Mouse (Mus musculus): ENCODE data around the gene Rpl36. TPM values are rescaled to one million over a fixed set of nuclear protein-coding genes. Genes with fewer than 3 reads are reported as not detected.
"Not testable (repeated sequence)": the region's sequence is repeated elsewhere in the genome, so short reads cannot be mapped to it uniquely, and the experiment has no call there.

The Rpl36 gene
- polyA plus RNA-seq, 1 experiment from 2014 or later, result 2,211 TPM

DNA sequence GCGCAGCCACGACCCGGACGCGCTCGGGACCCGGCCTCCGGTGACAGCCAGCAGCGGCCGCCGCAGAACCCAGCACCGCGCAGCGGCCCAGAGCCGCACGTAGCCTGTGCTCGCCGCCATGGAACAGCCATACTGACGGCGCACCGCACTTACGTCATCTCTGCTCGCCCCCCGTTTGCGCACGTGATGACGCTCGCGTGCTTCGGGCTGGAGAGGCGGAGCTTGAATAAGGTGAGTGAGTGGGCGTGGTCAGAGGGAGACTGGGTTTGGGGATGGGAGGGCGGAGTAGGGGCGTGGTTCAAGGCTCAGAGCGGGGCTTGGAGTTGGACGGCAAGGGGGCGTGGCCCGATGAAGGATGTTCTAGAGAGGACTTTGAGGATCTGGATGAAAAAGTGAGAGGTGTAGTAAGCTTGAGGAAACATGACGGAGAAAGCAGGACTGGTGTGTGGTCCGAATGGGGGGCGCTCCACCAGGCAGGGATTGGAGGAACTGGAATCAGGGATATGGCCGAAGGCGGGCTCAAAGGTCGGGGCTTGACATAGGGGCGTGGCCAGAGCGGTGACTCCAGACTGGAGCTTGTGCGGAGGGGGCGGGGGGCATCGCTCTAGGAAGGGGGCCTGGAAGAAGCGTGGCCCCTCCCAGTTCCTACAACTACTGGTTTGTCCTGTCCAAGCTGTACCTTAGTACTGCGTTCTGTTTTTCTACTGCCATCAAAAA lies 13.7 kb downstream of the Rpl36 start, which contains the start of gene Lonp1:
Lonp1 (minus strand) TSS at position 134 of the 717 bp plus-strand sequence.
- Histone ChIP-seq H3K27ac (ENCODE audit: low read depth, low read length) (peak within 1 kb of the TSS; percentile 64), H3K4me3 (ENCODE audit: low read depth, low read length) (peak within 1 kb of the TSS; percentile 86), H3K36me3 (ENCODE audit: control insufficient read depth, insufficient read depth, low read length) (peaks cover 14% of the 10 kb centered on the region; the same call in 1 of the 2 replicates), H3K27me3 (replicated peaks; ENCODE audit: control insufficient read depth, insufficient read depth, low read length) (no peaks in the 10 kb centered on the region), H3K4me2 (peak within 1 kb of the TSS; percentile 95), H3K9ac (ENCODE audit: low read depth, low read length) (peak within 1 kb of the TSS; percentile 86), H3K4me1 (replicated peaks; ENCODE audit: control insufficient read depth, insufficient read depth, low read length) (peaks cover 16% of the 10 kb centered on the region; the same call in 1 of the 2 replicates), H3K9me3 (ENCODE audit: control insufficient read depth, low read length) (no peaks in the 10 kb centered on the region)
- under 1% methylated on average over 51 of the region's 51 CpGs for WGBS
- ATAC-seq (replicated peaks; ENCODE audit: low FRiP score) (peak; percentile 88), DNase-seq (ENCODE audit: low spot score) (peak; percentile 99)

GRCm38 (mm10) chr17:56627530-56628277 lies 14.5 kb downstream of the Rpl36 start, which contains the start of gene Catsperd:
Gene Catsperd (plus strand): TSS chr17:56628143.
- WGBS, result 9% methylated on average over 26 of the region's 26 CpGs
- Histone ChIP-seq H3K4me3 (ENCODE audit: low read depth, low read length) (peak within 1 kb of the TSS; percentile 86), H3K9ac (ENCODE audit: low read depth, low read length) (peak within 1 kb of the TSS; percentile 86), H3K4me1 (replicated peaks; ENCODE audit: control insufficient read depth, insufficient read depth, low read length) (peaks cover 16% of the 10 kb centered on the region; the same call in 1 of the 2 replicates), H3K9me3 (ENCODE audit: control insufficient read depth, low read length) (no peaks in the 10 kb centered on the region), H3K4me2 (peak within 1 kb of the TSS; percentile 95), H3K27me3 (replicated peaks; ENCODE audit: control insufficient read depth, insufficient read depth, low read length) (no peaks in the 10 kb centered on the region), H3K36me3 (ENCODE audit: control insufficient read depth, insufficient read depth, low read length) (peaks cover 10% of the 10 kb centered on the region; the same call in 1 of the 2 replicates), H3K27ac (ENCODE audit: low read depth, low read length) (peak within 1 kb of the TSS; percentile 64)
- ATAC-seq (replicated peaks; ENCODE audit: low FRiP score) (peak; percentile 19), DNase-seq (ENCODE audit: low spot score) (peak; percentile 48)

GRCm38 (mm10) chr17:56629800-56630781 lies 16.9 kb downstream of the Rpl36 start:
- not testable (repeated sequence) for H3K9ac ChIP-seq (ENCODE audit: low read depth, low read length); DNase-seq (ENCODE audit: low spot score); H3K36me3 ChIP-seq (ENCODE audit: control insufficient read depth, insufficient read depth, low read length); H3K9me3 ChIP-seq (ENCODE audit: control insufficient read depth, low read length); H3K4me2 ChIP-seq; ATAC-seq (replicated peaks; ENCODE audit: low FRiP score); H3K4me3 ChIP-seq (ENCODE audit: low read depth, low read length); H3K27ac ChIP-seq (ENCODE audit: low read depth, low read length); H3K27me3 ChIP-seq (replicated peaks; ENCODE audit: control insufficient read depth, insufficient read depth, low read length)
- H3K4me1 ChIP-seq (replicated peaks; ENCODE audit: control insufficient read depth, insufficient read depth, low read length), result peaks cover 11% of the 10 kb centered on the region; the same call in 1 of the 2 replicates
- WGBS, result 85% methylated on average over 27 of the region's 27 CpGs

GRCm38 (mm10) chr17:56631807-56632206 lies 18.6 kb downstream of the Rpl36 start:
- Histone ChIP-seq H3K4me1 (replicated peaks; ENCODE audit: control insufficient read depth, insufficient read depth, low read length) (peaks cover 8% of the 10 kb centered on the region; the same call in 1 of the 2 replicates), H3K4me2 (no peak overlapping the region), H3K27me3 (replicated peaks; ENCODE audit: control insufficient read depth, insufficient read depth, low read length) (no peaks in the 10 kb centered on the region), H3K36me3 (ENCODE audit: control insufficient read depth, insufficient read depth, low read length) (no peaks in the 10 kb centered on the region), H3K4me3 (ENCODE audit: low read depth, low read length) (no peak overlapping the region), H3K9me3 (ENCODE audit: control insufficient read depth, low read length) (no peaks in the 10 kb centered on the region), H3K9ac (ENCODE audit: low read depth, low read length) (no peak overlapping the region), H3K27ac (ENCODE audit: low read depth, low read length) (no peak overlapping the region)
- ATAC-seq (replicated peaks; ENCODE audit: low FRiP score), result no peak
- 56% methylated on average over 4 of the region's 4 CpGs for WGBS
- no peak for DNase-seq (ENCODE audit: low spot score)

DNA sequence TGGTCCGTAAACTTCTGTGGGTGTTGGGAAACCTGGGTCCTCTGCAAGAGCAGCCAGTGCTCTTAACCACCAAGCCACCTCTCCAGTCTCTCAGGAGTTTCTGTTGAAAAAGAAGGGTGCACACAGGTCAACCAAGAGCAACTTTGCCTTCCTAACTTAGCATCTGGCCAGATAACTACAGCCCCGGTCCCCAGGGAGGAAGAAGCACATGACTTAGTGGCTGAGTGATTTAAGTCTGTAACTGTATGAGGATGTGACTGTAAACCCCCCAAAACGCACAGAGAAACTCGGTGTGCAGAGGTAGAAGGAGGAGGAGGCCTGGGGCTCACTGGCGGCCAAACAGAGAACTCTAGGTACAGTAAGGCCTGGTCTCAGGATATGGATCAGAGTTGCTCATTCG lies 20.8 kb downstream of the Rpl36 start:
- no peaks in the 10 kb centered on the region for H3K4me1 ChIP-seq (replicated peaks; ENCODE audit: control insufficient read depth, insufficient read depth, low read length)
- H3K4me2 ChIP-seq, result no peak overlapping the region
- WGBS, result 79% methylated on average over 6 of the region's 6 CpGs
- no peak for DNase-seq (ENCODE audit: low spot score)
- ATAC-seq (replicated peaks; ENCODE audit: low FRiP score), result no peak
- H3K36me3 ChIP-seq (ENCODE audit: control insufficient read depth, insufficient read depth, low read length), result no peaks in the 10 kb centered on the region
- no peak overlapping the region for H3K27ac ChIP-seq (ENCODE audit: low read depth, low read length)
- no peaks in the 10 kb centered on the region for H3K9me3 ChIP-seq (ENCODE audit: control insufficient read depth, low read length)
- H3K9ac ChIP-seq (ENCODE audit: low read depth, low read length), result no peak overlapping the region
- no peaks in the 10 kb centered on the region for H3K27me3 ChIP-seq (replicated peaks; ENCODE audit: control insufficient read depth, insufficient read depth, low read length)
- H3K4me3 ChIP-seq (ENCODE audit: low read depth, low read length), result no peak overlapping the region

DNA sequence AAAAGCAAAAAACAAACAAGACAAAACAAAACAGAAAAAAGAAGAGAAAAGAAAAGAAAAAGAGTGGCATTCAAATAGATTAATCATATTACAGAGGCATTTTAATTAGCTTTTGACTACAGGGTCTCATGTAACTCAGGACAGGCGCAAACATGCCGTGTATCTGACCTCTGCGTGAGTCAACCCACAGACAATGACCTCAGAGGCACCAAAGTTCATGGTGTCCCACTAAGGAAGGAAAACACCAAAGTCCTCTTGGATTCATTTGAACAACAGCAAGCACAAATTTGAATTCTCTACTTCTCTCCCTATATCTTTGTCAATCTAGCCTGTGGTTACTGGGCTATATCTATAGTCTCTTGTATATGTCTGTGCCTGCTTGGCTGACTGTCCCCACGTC lies 30.0 kb downstream of the Rpl36 start:
- Histone ChIP-seq H3K4me1 (replicated peaks; ENCODE audit: control insufficient read depth, insufficient read depth, low read length) (no peaks in the 10 kb centered on the region), H3K4me3 (ENCODE audit: low read depth, low read length) (no peak overlapping the region), H3K9ac (ENCODE audit: low read depth, low read length) (no peak overlapping the region), H3K36me3 (ENCODE audit: control insufficient read depth, insufficient read depth, low read length) (no peaks in the 10 kb centered on the region), H3K27ac (ENCODE audit: low read depth, low read length) (no peak overlapping the region), H3K27me3 (replicated peaks; ENCODE audit: control insufficient read depth, insufficient read depth, low read length) (no peaks in the 10 kb centered on the region), H3K9me3 (ENCODE audit: control insufficient read depth, low read length) (no peaks in the 10 kb centered on the region), H3K4me2 (no peak overlapping the region)
- DNase-seq (ENCODE audit: low spot score) (no peak), ATAC-seq (replicated peaks; ENCODE audit: low FRiP score) (no peak)
- WGBS, result 78% methylated on average over 4 of the region's 4 CpGs

DNA sequence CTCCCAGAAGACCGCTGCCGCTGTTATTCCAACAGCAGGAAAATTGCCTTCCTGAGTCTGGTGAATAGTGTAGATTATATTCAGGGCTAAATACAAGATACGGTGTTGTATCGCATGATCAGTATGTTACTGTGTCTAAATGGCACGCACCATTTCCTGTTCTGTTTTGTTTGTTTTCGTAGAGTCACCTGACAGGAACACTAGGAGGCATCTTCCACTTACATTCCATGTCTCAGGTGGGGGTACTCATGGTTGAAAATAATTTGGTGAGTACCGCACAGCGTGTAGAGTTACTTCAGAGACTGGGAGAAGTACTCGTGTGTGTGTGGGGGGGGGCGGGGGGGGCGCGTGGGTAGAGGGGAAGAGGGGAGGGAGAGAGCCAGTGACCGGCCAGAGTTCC lies 34.3 kb downstream of the Rpl36 start:
- Histone ChIP-seq H3K4me1 (replicated peaks; ENCODE audit: control insufficient read depth, insufficient read depth, low read length) (no peaks in the 10 kb centered on the region), H3K9ac (ENCODE audit: low read depth, low read length) (no peak overlapping the region), H3K36me3 (ENCODE audit: control insufficient read depth, insufficient read depth, low read length) (no peaks in the 10 kb centered on the region), H3K4me3 (ENCODE audit: low read depth, low read length) (no peak overlapping the region), H3K4me2 (no peak overlapping the region), H3K9me3 (ENCODE audit: control insufficient read depth, low read length) (no peaks in the 10 kb centered on the region), H3K27ac (ENCODE audit: low read depth, low read length) (no peak overlapping the region), H3K27me3 (replicated peaks; ENCODE audit: control insufficient read depth, insufficient read depth, low read length) (no peaks in the 10 kb centered on the region)
- DNase-seq (ENCODE audit: low spot score), result no peak
- ATAC-seq (replicated peaks; ENCODE audit: low FRiP score), result no peak
- 62% methylated on average over 10 of the region's 13 CpGs for whole genome bisulfite sequencing

DNA sequence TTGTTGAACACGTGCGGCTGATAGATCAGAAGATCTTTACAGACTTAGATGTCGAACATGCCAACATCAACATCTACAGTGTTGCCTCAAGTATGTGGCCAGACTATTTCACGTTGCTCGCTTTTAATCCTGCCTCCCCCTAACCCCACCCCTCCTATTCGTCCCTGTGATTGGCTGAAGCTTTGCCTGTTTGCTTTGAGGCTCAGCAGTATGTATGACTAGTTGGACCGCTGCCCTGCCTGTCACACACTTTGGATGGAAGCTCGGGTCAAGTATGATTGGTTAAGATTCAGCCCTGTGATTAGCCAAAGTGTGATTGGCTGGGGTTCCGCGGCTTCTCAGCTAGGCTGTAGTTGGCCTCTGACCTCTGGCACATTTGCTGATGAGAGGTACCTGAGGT lies 38.6 kb downstream of the Rpl36 start:
- no peaks in the 10 kb centered on the region for H3K27me3 ChIP-seq (replicated peaks; ENCODE audit: control insufficient read depth, insufficient read depth, low read length)
- H3K4me1 ChIP-seq (replicated peaks; ENCODE audit: control insufficient read depth, insufficient read depth, low read length), result no peaks in the 10 kb centered on the region
- WGBS, result 26% methylated on average over 10 of the region's 10 CpGs
- H3K36me3 ChIP-seq (ENCODE audit: control insufficient read depth, insufficient read depth, low read length), result no peaks in the 10 kb centered on the region
- ATAC-seq (replicated peaks; ENCODE audit: low FRiP score), result 0 out of 2 replicates have a peak, but pooled peaks have one; percentile 37
- no peaks in the 10 kb centered on the region for H3K9me3 ChIP-seq (ENCODE audit: control insufficient read depth, low read length)
- no peak for DNase-seq (ENCODE audit: low spot score)
- H3K4me3 ChIP-seq (ENCODE audit: low read depth, low read length), result no peak overlapping the region
- H3K4me2 ChIP-seq, result no peak overlapping the region
- H3K9ac ChIP-seq (ENCODE audit: low read depth, low read length), result no peak overlapping the region
- no peak overlapping the region for H3K27ac ChIP-seq (ENCODE audit: low read depth, low read length)
